16 mouse cellular contexts compared by ENCODE assay signal in the genomic region with DNA sequence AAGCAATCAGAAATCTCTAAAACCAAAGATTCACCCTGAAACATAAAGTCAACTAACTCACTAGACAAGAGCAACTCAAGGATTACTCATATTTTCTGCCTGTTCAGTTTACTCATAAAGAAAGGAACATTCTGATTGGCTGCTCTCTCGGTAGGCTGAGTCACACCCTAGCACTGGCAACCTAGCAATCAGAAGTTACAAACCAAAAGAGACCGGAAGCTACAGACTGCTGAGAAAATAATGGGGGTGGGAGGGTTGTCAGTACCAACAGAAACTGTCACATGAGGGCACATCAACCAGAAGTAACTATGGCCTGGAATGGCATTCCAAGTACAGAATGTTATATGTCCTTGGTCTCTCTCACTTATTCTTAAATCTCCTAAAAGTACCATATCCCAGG. TPM values are rescaled to one million over a fixed set of nuclear protein-coding genes. Genes with fewer than 3 reads are reported as not detected.
A peak's percentile ranks its signal among the peaks of the same experiment; 100 is the strongest.
DNase-seq lines count a peak whose midpoint lies in the region; TF ChIP-seq lines count a peak whose summit lies in the region.
"Had no signal": no experiment of that assay in that cellular context is flagged by ENCODE, and none has a peak within 500 bp of the region (broad histone marks: within the 10 kb centered on the region; RNA-seq: fewer than 3 reads in every experiment).

No protein-coding gene starts in this region.

- H3K9me3 ChIP-seq in CH12.LX (replicated peaks; ENCODE audit: low read length), result no peaks in the 10 kb centered on the region
- H3K9me3 ChIP-seq: limb, embryonic 13.5 days; midbrain, embryonic 15.5 days had no signal

- H3K79me2 ChIP-seq in CH12.LX (replicated peaks; ENCODE audit: control insufficient read depth, extremely low read depth, insufficient read depth, poor library complexity, severe bottlenecking), result peaks cover 47% of the 10 kb centered on the region

- dilution Hi-C loops in CH12.LX (cut with MboI; ENCODE audit: extremely low pct_ligation_motif_present, extremely low pct_unique_long_range_greater_than_20kb, low sequenced_read_pairs), result no loop called here

- peak overlapping the region; percentile 15; the same call in 1 of the 2 replicates for H3K27ac ChIP-seq in CH12.LX (ENCODE audit: insufficient read depth, low read depth)
- H3K27ac ChIP-seq: left cerebral cortex, adult 2 months; limb, embryonic 13.5 days; midbrain, embryonic 15.5 days had no signal

- H3K4me2 ChIP-seq in CH12.LX (ENCODE audit: insufficient read depth, low read depth, poor library complexity, severe bottlenecking), result peak overlapping the region; percentile 57
- H3K4me2 ChIP-seq: limb, embryonic 13.5 days; midbrain, embryonic 15.5 days had no signal

- TF ChIP-seq EP300 in CH12.LX (IDR thresholded peaks at IDR 0.05; ENCODE audit: low read length), result peak; percentile 96

- H3K4me1 ChIP-seq in CH12.LX (ENCODE audit: control insufficient read depth in 1 of 2, insufficient read depth in 2 of 2), result peaks cover 12 to 44% of the 10 kb centered on the region in 2 experiments

- no peak for TF ChIP-seq CTCF in CH12.LX (conservative IDR thresholded peaks at IDR 0.05 in 1 of 2, IDR thresholded peaks at IDR 0.05 in 1 of 2; ENCODE audit: low read depth in 2 of 2, low read length in 2 of 2)

- peaks cover 0 to 16% of the 10 kb centered on the region in 2 experiments for H3K36me3 ChIP-seq in CH12.LX (replicated peaks in 1 of 2; ENCODE audit: control insufficient read depth in 1 of 2, insufficient read depth in 1 of 2, low read length in 1 of 2)
- H3K36me3 ChIP-seq: limb, embryonic 13.5 days; midbrain, embryonic 15.5 days had no signal

- peak; percentile 20 for DNase-seq in adrenal gland, postnatal 14 days
- DNase-seq in adrenal gland, adult 8-10 months, result no peak
- peak; percentile 92 for DNase-seq in CH12.LX (ENCODE audit: extremely low read depth)
- DNase-seq in induced T-regulatory cell, adult 2 months (ENCODE audit: low read depth), result peak; percentile 94
- DNase-seq in natural killer cell, adult 2 months (ENCODE audit: low spot score in 2 of 2), result peak; percentile 35 to 63
- no peak for DNase-seq in adipocyte (ENCODE audit: low spot score)
- no peak for DNase-seq in right cerebral cortex, postnatal 4 days
- no peak for DNase-seq in heart, adult 8-10 months (ENCODE audit: low spot score)
- DNase-seq: cerebellum, postnatal 36 days; gastrocnemius, postnatal 10 days; heart, postnatal 14 days; thymus, postnatal 4 days had no signal

- H3K4me3 ChIP-seq in CH12.LX (replicated peaks in 1 of 3; ENCODE audit: low read depth in 2 of 3, low read length in 2 of 3, poor library complexity in 1 of 3), result no peak overlapping the region
- H3K4me3 ChIP-seq: left cerebral cortex, adult 2 months; limb, embryonic 13.5 days; midbrain, embryonic 15.5 days had no signal

- no peaks in the 10 kb centered on the region for H3K27me3 ChIP-seq in CH12.LX (replicated peaks)
- H3K27me3 ChIP-seq: limb, embryonic 13.5 days; midbrain, embryonic 15.5 days; Patski had no signal

- no peak for TF ChIP-seq RAD21 in CH12.LX (IDR thresholded peaks at IDR 0.05; ENCODE audit: low read depth, low read length)

- TF ChIP-seq POLR2A in CH12.LX (IDR thresholded peaks at IDR 0.05; ENCODE audit: low read depth, low read length), result peak; percentile 41

- in situ Hi-C loops in CH12.LX (cut with MboI; ENCODE audit: low pct_ligation_motif_present, low pct_unique_long_range_greater_than_20kb, low sequenced_read_pairs), result no loop called here

- H3K9ac ChIP-seq in CH12.LX (ENCODE audit: insufficient read depth, low read depth), result peak overlapping the region; percentile 48; the same call in 1 of the 2 replicates
- H3K9ac ChIP-seq: limb, embryonic 13.5 days; midbrain, embryonic 15.5 days had no signal

TF ChIP-seq in CH12.LX, 34 proteins besides CTCF, POLR2A, EP300 and RAD21:
- TF ChIP-seq BHLHE40 (IDR thresholded peaks at IDR 0.05; ENCODE audit: low read depth, low read length) (peak; percentile 71), TBP (conservative IDR thresholded peaks at IDR 0.05; ENCODE audit: low read depth, low read length) (0 out of 2 replicates have a peak, but pooled peaks have one; percentile 34), USF1 (IDR thresholded peaks at IDR 0.05; ENCODE audit: low read depth, low read length) (peak; percentile 16; the same call in 1 of the 2 replicates), JUND (conservative IDR thresholded peaks at IDR 0.05; ENCODE audit: low read depth, low read length) (peak; percentile 100), E2F4 (IDR thresholded peaks at IDR 0.05; ENCODE audit: insufficient replicate concordance, low read depth, low read length) (peak; percentile 69; the same call in 1 of the 2 replicates), MYC (IDR thresholded peaks at IDR 0.05; ENCODE audit: low read depth, low read length) (0 out of 2 replicates have a peak, but pooled peaks have one; percentile 39), MAZ (IDR thresholded peaks at IDR 0.05; ENCODE audit: low read depth, low read length) (no peak), CHD1 (IDR thresholded peaks at IDR 0.05; ENCODE audit: low read depth, low read length) (no peak), RCOR1 (conservative IDR thresholded peaks at IDR 0.05; ENCODE audit: low read depth, low read length) (0 out of 2 replicates have a peak, but pooled peaks have one; percentile 53), ZKSCAN1 (IDR thresholded peaks at IDR 0.05; ENCODE audit: borderline replicate concordance, low read depth, low read length) (no peak), ETS1 (conservative IDR thresholded peaks at IDR 0.05; ENCODE audit: low read depth, low read length) (peak; percentile 90), TCF12 (IDR thresholded peaks at IDR 0.05; ENCODE audit: low read depth, low read length) (peak; percentile 31; the same call in 1 of the 2 replicates), HCFC1 (IDR thresholded peaks at IDR 0.05; ENCODE audit: low read depth, low read length) (peak; percentile 48), MXI1 (IDR thresholded peaks at IDR 0.05; ENCODE audit: low read depth, low read length) (peak; percentile 53; the same call in 1 of the 2 replicates), KAT2A (IDR thresholded peaks at IDR 0.05; ENCODE audit: insufficient replicate concordance, low read length) (no peak), MAX (IDR thresholded peaks at IDR 0.05; ENCODE audit: low read length) (peak; percentile 45; the same call in 1 of the 2 replicates), NELFE (IDR thresholded peaks at IDR 0.05; ENCODE audit: low read depth, low read length) (peak; percentile 33; the same call in 1 of the 2 replicates), ELF1 (IDR thresholded peaks at IDR 0.05; ENCODE audit: low read depth, low read length) (peak; percentile 77), NRF1 (IDR thresholded peaks at IDR 0.05; ENCODE audit: low read depth, low read length) (no peak), ZNF384 (IDR thresholded peaks at IDR 0.05; ENCODE audit: low read depth, low read length) (no peak), PAX5 (IDR thresholded peaks at IDR 0.05; ENCODE audit: low read length) (no peak), IRF4 (IDR thresholded peaks at IDR 0.05; ENCODE audit: low read depth, low read length) (peak; percentile 98), POLR2AphosphoS2 (IDR thresholded peaks at IDR 0.05; ENCODE audit: low read depth, low read length) (no peak), CHD2 (IDR thresholded peaks at IDR 0.05; ENCODE audit: low read length) (no peak; the same call in none of the 2 replicates), JUN (IDR thresholded peaks at IDR 0.05; ENCODE audit: insufficient read depth, low read depth, low read length) (peak; percentile 99), SIN3A (IDR thresholded peaks at IDR 0.05; ENCODE audit: low read length) (peak; percentile 90), USF2 (conservative IDR thresholded peaks at IDR 0.05; ENCODE audit: low read depth, low read length) (no peak), ZC3H11A (IDR thresholded peaks at IDR 0.05; ENCODE audit: low read depth, low read length) (no peak), UBTF (IDR thresholded peaks at IDR 0.05; ENCODE audit: low read depth, low read length) (no peak)

RNA-seq across cellular contexts. Expression of gene Ccser2, which starts 6.1 kb away (rescaled TPM):
- total RNA-seq in adrenal gland, postnatal 14 days (2021), result 31.3 and 31.4 TPM in 2 replicates
- 10 to 100 TPM; 31.2 to 48.5 (median 38.6) TPM for total RNA-seq in adrenal gland, adult 8-10 months (2022)
- total RNA-seq in CH12.LX (2012; rRNA removed), result 7.9 and 8.8 TPM in 2 replicates
- total RNA-seq in CH12.LX (2014; rRNA removed), result 9.6 and 9.8 TPM in 2 replicates
- 8.5 and 9.3 TPM in 2 replicates for polyA plus RNA-seq in CH12.LX (2012; ENCODE audit: insufficient read length, low read depth)
- 100 to 1,000 TPM; 111 to 141 (median 137) TPM for total RNA-seq in heart, adult 8-10 months (2022)

Comparison
In these comparisons a context has a peak if more than half of its experiments do, and no peak if none do; other contexts are left out.
1. DNase-seq: peak in adrenal gland, postnatal 14 days (single experiment), CH12.LX (single experiment), induced T-regulatory cell, adult 2 months (single experiment) and natural killer cell, adult 2 months (2 of 2); none in adrenal gland, adult 8-10 months (single experiment), adipocyte (single experiment), right cerebral cortex, postnatal 4 days (single experiment) and heart, adult 8-10 months (single experiment).